Comparison of ENCODE assay signal across 9 mouse cellular contexts in genomic region chr6:42348281-42349005, GRCm38 (mm10). TPM values are rescaled to one million over a fixed set of nuclear protein-coding genes. Genes with fewer than 3 reads are reported as not detected.
DNase-seq lines count a peak whose midpoint lies in the region; ATAC-seq and TF ChIP-seq lines count a peak whose summit lies in the region.
"Had no signal": no experiment of that assay in that cellular context is flagged by ENCODE, and none has a peak within 500 bp of the region (broad histone marks: within the 10 kb centered on the region; RNA-seq: fewer than 3 reads in every experiment).

No protein-coding gene starts in this region.

- no peak for ATAC-seq in embryonic facial prominence, embryonic 13.5 days (ENCODE audit: insufficient number of reproducible peaks, insufficient read depth, low FRiP score, low TSS enrichment, low read depth)
- ATAC-seq in intestine, embryonic 14.5 days (replicated peaks; ENCODE audit: low FRiP score, low TSS enrichment, low read depth) = no peak
- ATAC-seq in erythroid progenitor cell, adult 5-6 weeks (replicated peaks; ENCODE audit: low FRiP score, poor library complexity, severe bottlenecking) = no peak
- no peak for ATAC-seq in megakaryocyte-erythroid progenitor cell, adult 5-6 weeks (replicated peaks; ENCODE audit: low FRiP score, low TSS enrichment, poor library complexity, severe bottlenecking)

- no peak for TF ChIP-seq CTCF in left cerebral cortex, adult 2 months (IDR thresholded peaks at IDR 0.05)

- peaks cover 36% of the 10 kb centered on the region for H3K4me1 ChIP-seq in embryonic facial prominence, embryonic 13.5 days
- peaks cover 31% of the 10 kb centered on the region for H3K4me1 ChIP-seq in intestine, embryonic 14.5 days (replicated peaks; ENCODE audit: control insufficient read depth, insufficient read depth, low read length)

- no peak overlapping the region for H3K9ac ChIP-seq in embryonic facial prominence, embryonic 13.5 days
- H3K9ac ChIP-seq in intestine, embryonic 14.5 days (ENCODE audit: low read length) = no peak overlapping the region

- peak overlapping the region; percentile 85 for H3K4me2 ChIP-seq in embryonic facial prominence, embryonic 13.5 days
- H3K4me2 ChIP-seq in intestine, embryonic 14.5 days (ENCODE audit: low read length) = peak overlapping the region; percentile 90
- peak overlapping the region; percentile 78 for H3K4me2 ChIP-seq in myocyte (ENCODE audit: low read depth)

- no peaks in the 10 kb centered on the region for H3K9me3 ChIP-seq in embryonic facial prominence, embryonic 13.5 days
- H3K9me3 ChIP-seq in intestine, embryonic 14.5 days (ENCODE audit: control insufficient read depth, low read length) = no peaks in the 10 kb centered on the region

- peak overlapping the region; percentile 98; the same call in 1 of the 2 replicates for H3K27ac ChIP-seq in left cerebral cortex, adult 2 months
- no peak overlapping the region for H3K27ac ChIP-seq in embryonic facial prominence, embryonic 13.5 days
- H3K27ac ChIP-seq in intestine, embryonic 14.5 days (ENCODE audit: low read depth) = no peak overlapping the region

- peaks cover 35% of the 10 kb centered on the region for H3K79me2 ChIP-seq in myocyte (ENCODE audit: control insufficient read depth, insufficient read depth)

- no peak for TF ChIP-seq POLR2A in myocyte (IDR thresholded peaks at IDR 0.05; ENCODE audit: insufficient read length, low read depth)

- H3K27me3 ChIP-seq in embryonic facial prominence, embryonic 13.5 days = no peaks in the 10 kb centered on the region
- no peaks in the 10 kb centered on the region for H3K27me3 ChIP-seq in intestine, embryonic 14.5 days (replicated peaks; ENCODE audit: control insufficient read depth, insufficient read depth, low read length)
- no peaks in the 10 kb centered on the region for H3K27me3 ChIP-seq in myocyte (ENCODE audit: control insufficient read depth, insufficient read depth, insufficient read length)
- H3K27me3 ChIP-seq: Patski had no signal

- intact Hi-C loops in left cerebral cortex, adult 2 months (cut with DNase I) = loop anchor here (2.0 kb wide), 2 partner anchors 24 to 32 kb away; partner anchors contain the start of gene Fam131b
- intact Hi-C loops in left cerebral cortex, postnatal 4 days (cut with DNase I) = no loop called here

- no peak for DNase-seq in left cerebral cortex, adult 2 months (ENCODE audit: extremely low spot score in 1 of 2, low spot score in 2 of 2)
- no peak for DNase-seq in left cerebral cortex, postnatal 4 days
- no peak for DNase-seq in intestine, embryonic 14.5 days (ENCODE audit: low spot score)
- DNase-seq in left cerebral cortex, adult 8-10 months (ENCODE audit: low spot score in 2 of 2) = no peak

- H3K4me3 ChIP-seq in left cerebral cortex, adult 2 months = peak overlapping the region; percentile 95
- peak overlapping the region; percentile 79 for H3K4me3 ChIP-seq in embryonic facial prominence, embryonic 13.5 days
- peak overlapping the region; percentile 77; the same call in 1 of the 2 replicates for H3K4me3 ChIP-seq in intestine, embryonic 14.5 days (ENCODE audit: low read depth, low read length)
- peak overlapping the region; percentile 98 for H3K4me3 ChIP-seq in myocyte

- H3ac ChIP-seq in myocyte (ENCODE audit: control insufficient read depth, insufficient read length) = no peak overlapping the region

- 34% methylated on average over 12 of the region's 12 CpGs for WGBS in embryonic facial prominence, embryonic 13.5 days
- 42% methylated on average over 12 of the region's 12 CpGs for WGBS in intestine, embryonic 14.5 days

- H3K36me3 ChIP-seq in embryonic facial prominence, embryonic 13.5 days = peaks cover 20% of the 10 kb centered on the region
- H3K36me3 ChIP-seq in intestine, embryonic 14.5 days (ENCODE audit: control insufficient read depth, insufficient read depth, low read length) = peaks cover 20% of the 10 kb centered on the region
- H3K36me3 ChIP-seq in myocyte (ENCODE audit: control insufficient read depth, insufficient read depth) = peaks cover 28% of the 10 kb centered on the region

TF ChIP-seq in myocyte, 11 proteins besides CTCF, POLR2A, EP300 and RAD21 (continues in another document):
- TF ChIP-seq POLR2AphosphoS2 (IDR thresholded peaks at IDR 0.05; ENCODE audit: insufficient read length, low read depth) (no peak), E2F4 (IDR thresholded peaks at IDR 0.05; ENCODE audit: insufficient read depth) (no peak), CEBPB (IDR thresholded peaks at IDR 0.05; ENCODE audit: insufficient read depth, poor library complexity, severe bottlenecking) (no peak), SRF (IDR thresholded peaks at IDR 0.05; ENCODE audit: control insufficient read depth, insufficient read length, low read depth) (no peak), MYOG (IDR thresholded peaks at IDR 0.05; ENCODE audit: control insufficient read depth in 1 of 3, insufficient read depth in 1 of 3, insufficient read length in 2 of 3, low read depth in 2 of 3) (no peak), REST (IDR thresholded peaks at IDR 0.05; ENCODE audit: insufficient read depth, insufficient read length) (no peak), MAX (IDR thresholded peaks at IDR 0.05; ENCODE audit: low read depth) (no peak)

RNA-seq across cellular contexts. Expression of gene Zyx, which starts 1.0 kb away (rescaled TPM):
- 10 to 100 TPM; 47.6 to 47.8 TPM for total RNA-seq in left cerebral cortex, adult 2 months (2021)
- total RNA-seq in left cerebral cortex, postnatal 4 days (2021) = 10 to 100 TPM; 43.9 to 49.8 TPM
- polyA plus RNA-seq in embryonic facial prominence, embryonic 13.5 days (2015; fragmentation: Nextera tagmentation; extraction: Ambion mirVana) = 77.2 and 81.0 TPM in 2 replicates
- polyA plus RNA-seq in intestine, embryonic 14.5 days (2014; fragmentation: Nextera tagmentation; extraction: Ambion mirVana) = 112 and 115 TPM in 2 replicates
- polyA plus RNA-seq in myocyte (2012; fragmentation: generic; extraction: Trizol) = 467 TPM
- 37.3 and 45.0 TPM in 2 replicates for total RNA-seq in erythroid progenitor cell, adult 5-6 weeks (2015; ENCODE audit: low replicate concordance)
- 5.9 and 12.8 TPM in 2 replicates for total RNA-seq in erythroid progenitor cell, adult 5-6 weeks (2017; ENCODE audit: low replicate concordance)
- 10 to 100 TPM; 42.1 to 50.3 (median 47.5) TPM for total RNA-seq in left cerebral cortex, adult 8-10 months (2022)
- 43.6 and 51.9 TPM in 2 replicates for total RNA-seq in megakaryocyte-erythroid progenitor cell, adult 5-6 weeks (2014; fragmentation: Nextera tagmentation)
- total RNA-seq in megakaryocyte-erythroid progenitor cell, adult 5-6 weeks (2017) = 8.7 and 15.9 TPM in 2 replicates

RNA-seq across cellular contexts. Expression of gene Fam131b, which starts 24.0 kb away (rescaled TPM):
- 100 to 1,000 TPM; 111 TPM for total RNA-seq in left cerebral cortex, adult 2 months (2021)
- total RNA-seq in left cerebral cortex, postnatal 4 days (2021) = 10 to 100 TPM; 83.4 to 92.0 TPM
- 0.36 and 0.60 TPM in 2 replicates for polyA plus RNA-seq in embryonic facial prominence, embryonic 13.5 days (2015; fragmentation: Nextera tagmentation; extraction: Ambion mirVana)
- polyA plus RNA-seq in intestine, embryonic 14.5 days (2014; fragmentation: Nextera tagmentation; extraction: Ambion mirVana) = 0.30 and 0.32 TPM in 2 replicates
- 4.2 TPM for polyA plus RNA-seq in myocyte (2012; fragmentation: generic; extraction: Trizol)
- not detected in 2 replicates for total RNA-seq in erythroid progenitor cell, adult 5-6 weeks (2015; ENCODE audit: low replicate concordance)
- total RNA-seq in erythroid progenitor cell, adult 5-6 weeks (2017; ENCODE audit: low replicate concordance) = not detected in 2 replicates
- total RNA-seq in left cerebral cortex, adult 8-10 months (2022) = 100 to 1,000 TPM; 112 to 128 (median 121) TPM
- total RNA-seq in megakaryocyte-erythroid progenitor cell, adult 5-6 weeks (2014; fragmentation: Nextera tagmentation) = not detected in 2 replicates
- not detected in 2 replicates for total RNA-seq in megakaryocyte-erythroid progenitor cell, adult 5-6 weeks (2017)

RNA-seq across cellular contexts. Expression of gene Epha1, which starts 24.6 kb away (rescaled TPM):
- under 1 TPM; 0.12 to 0.29 TPM for total RNA-seq in left cerebral cortex, adult 2 months (2021)
- total RNA-seq in left cerebral cortex, postnatal 4 days (2021) = under 1 TPM; 0.14 to 0.18 TPM
- polyA plus RNA-seq in embryonic facial prominence, embryonic 13.5 days (2015; fragmentation: Nextera tagmentation; extraction: Ambion mirVana) = 10.5 and 10.8 TPM in 2 replicates
- polyA plus RNA-seq in intestine, embryonic 14.5 days (2014; fragmentation: Nextera tagmentation; extraction: Ambion mirVana) = 2.5 and 2.6 TPM in 2 replicates
- polyA plus RNA-seq in myocyte (2012; fragmentation: generic; extraction: Trizol) = 6.3 TPM
- not detected in 2 replicates for total RNA-seq in erythroid progenitor cell, adult 5-6 weeks (2015; ENCODE audit: low replicate concordance)
- total RNA-seq in erythroid progenitor cell, adult 5-6 weeks (2017; ENCODE audit: low replicate concordance) = not detected in 2 replicates
- under 1 TPM in 3 of 4 experiments, not detected in 1; 0.23 to 0.68 (median 0.28) TPM for total RNA-seq in left cerebral cortex, adult 8-10 months (2022)
- not detected in 2 replicates for total RNA-seq in megakaryocyte-erythroid progenitor cell, adult 5-6 weeks (2014; fragmentation: Nextera tagmentation)
- total RNA-seq in megakaryocyte-erythroid progenitor cell, adult 5-6 weeks (2017) = not detected in 2 replicates

RNA-seq across cellular contexts. Expression of gene Tas2r143, which starts 51.6 kb away (rescaled TPM):
- total RNA-seq in left cerebral cortex, adult 2 months (2021) = not detected
- total RNA-seq in left cerebral cortex, postnatal 4 days (2021) = not detected
- not detected in 2 replicates for polyA plus RNA-seq in embryonic facial prominence, embryonic 13.5 days (2015; fragmentation: Nextera tagmentation; extraction: Ambion mirVana)
- not detected in 2 replicates for polyA plus RNA-seq in intestine, embryonic 14.5 days (2014; fragmentation: Nextera tagmentation; extraction: Ambion mirVana)
- polyA plus RNA-seq in myocyte (2012; fragmentation: generic; extraction: Trizol) = not detected
- total RNA-seq in erythroid progenitor cell, adult 5-6 weeks (2015; ENCODE audit: low replicate concordance) = not detected in 2 replicates
- total RNA-seq in erythroid progenitor cell, adult 5-6 weeks (2017; ENCODE audit: low replicate concordance) = not detected in 2 replicates
- total RNA-seq in left cerebral cortex, adult 8-10 months (2022) = not detected
- 1.3 TPM in 1 of 2 replicates, not detected in the other for total RNA-seq in megakaryocyte-erythroid progenitor cell, adult 5-6 weeks (2014; fragmentation: Nextera tagmentation)
- total RNA-seq in megakaryocyte-erythroid progenitor cell, adult 5-6 weeks (2017) = not detected in 2 replicates
- polyA plus RNA-seq: Patski had no signal

RNA-seq across cellular contexts. Expression of gene Tas2r135, which starts 56.8 kb away (rescaled TPM):
- not detected for total RNA-seq in left cerebral cortex, adult 2 months (2021)
- under 1 TPM in 1 of 2 experiments, not detected in 1; 0.36 TPM for total RNA-seq in left cerebral cortex, postnatal 4 days (2021)
- not detected in 2 replicates for polyA plus RNA-seq in embryonic facial prominence, embryonic 13.5 days (2015; fragmentation: Nextera tagmentation; extraction: Ambion mirVana)
- 0.16 TPM in 1 of 2 replicates, not detected in the other for polyA plus RNA-seq in intestine, embryonic 14.5 days (2014; fragmentation: Nextera tagmentation; extraction: Ambion mirVana)
- polyA plus RNA-seq in myocyte (2012; fragmentation: generic; extraction: Trizol) = not detected
- not detected in 2 replicates for total RNA-seq in erythroid progenitor cell, adult 5-6 weeks (2015; ENCODE audit: low replicate concordance)
- not detected in 2 replicates for total RNA-seq in erythroid progenitor cell, adult 5-6 weeks (2017; ENCODE audit: low replicate concordance)
- not detected for total RNA-seq in left cerebral cortex, adult 8-10 months (2022)
- not detected in 2 replicates for total RNA-seq in megakaryocyte-erythroid progenitor cell, adult 5-6 weeks (2014; fragmentation: Nextera tagmentation)
- not detected in 2 replicates for total RNA-seq in megakaryocyte-erythroid progenitor cell, adult 5-6 weeks (2017)
- polyA plus RNA-seq: Patski had no signal

Comparison
In these comparisons a context has a peak if more than half of its experiments do, and no peak if none do; other contexts are left out.
1. RNA of gene Fam131b, which starts 24.0 kb away (total RNA-seq): 112 to 128 TPM in left cerebral cortex, adult 8-10 months, 111 TPM in left cerebral cortex, adult 2 months and 83.4 to 92.0 TPM in left cerebral cortex, postnatal 4 days; not detected in erythroid progenitor cell, adult 5-6 weeks and not detected in megakaryocyte-erythroid progenitor cell, adult 5-6 weeks; every median in the first group is over 10 times any median in the second.
2. Peak in every context shown above with its lines, with median percentiles within 50 percentile points of each other: H3K4me3 ChIP-seq and H3K4me2 ChIP-seq.